Mouse (Mus musculus) neutrophil, adult 59 days (primary cell): ENCODE data around the gene Iffo2. TPM values are rescaled to one million over a fixed set of nuclear protein-coding genes. Genes with fewer than 3 reads are reported as not detected.

Source experiments
- total RNA-seq, 2 experiments: library from RNA; stranded (reverse); gene quantifications; 1 replicate in 1 of 2; 2 replicates in 1 of 2; pipeline ENCODE4 v1.2.4; 2023

Iffo2 gene
- total RNA-seq = 1 to 10 TPM; 2.3 TPM

GRCm38 (mm10) chr4:139530248-139530647 is at the start of gene Iffo2:
TSS of gene Iffo2 (plus strand) at chr4:139530548.

DNA sequence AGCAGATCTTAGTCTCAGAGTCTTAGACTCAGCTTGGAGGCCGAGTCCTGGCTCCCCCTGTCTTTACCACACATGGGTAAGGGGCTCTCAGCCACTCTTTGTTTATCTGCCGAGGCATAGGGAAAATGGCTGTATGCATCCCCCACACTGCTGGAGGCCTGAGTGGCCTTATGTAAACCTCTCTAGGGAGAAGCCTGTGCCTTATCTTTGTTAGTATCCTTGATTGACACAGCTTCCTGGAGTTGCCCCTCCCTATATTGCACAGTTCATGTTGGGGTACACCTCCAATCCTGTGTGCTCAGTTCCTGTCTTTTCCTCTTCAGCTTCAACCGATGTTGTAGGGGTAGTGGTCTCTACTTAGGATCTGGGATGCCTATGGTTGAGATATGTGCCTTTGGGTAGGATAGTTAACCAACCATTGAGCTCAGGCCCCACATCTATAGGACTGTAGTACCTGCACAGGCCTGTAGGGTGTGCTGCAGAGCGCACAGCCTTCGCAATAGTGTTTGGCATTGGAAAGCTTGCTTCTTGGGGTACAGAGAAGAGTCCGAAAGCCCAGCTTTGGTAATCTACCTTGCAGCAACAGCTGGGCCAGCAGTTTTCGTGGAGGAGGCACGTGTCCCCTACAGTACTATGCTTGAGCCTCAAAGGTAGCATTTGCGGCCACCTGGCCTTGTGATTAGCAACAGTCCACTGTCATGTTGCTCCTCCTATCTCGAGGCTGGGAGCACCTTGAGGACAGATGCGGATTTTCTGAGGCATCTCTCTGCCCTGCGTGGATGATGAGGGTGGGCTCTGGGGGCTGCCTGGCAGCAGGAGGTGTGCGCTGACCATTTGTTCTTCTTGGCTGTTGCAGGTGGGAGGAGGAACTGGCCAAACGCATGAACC is 72.3 kb downstream of the Iffo2 start, which contains the start of gene Gm21969:
Gene Gm21969 (plus strand): TSS at position 830 of the 888 bp plus-strand sequence.

GRCm38 (mm10) chr4:139622373-139623282 is 92.3 kb downstream of the Iffo2 start, which contains the start of gene Aldh4a1:
TSS of gene Aldh4a1 (plus strand) at chr4:139622866.

GRCm38 (mm10) chr4:139653238-139653637 is 122.9 kb downstream of the Iffo2 start, which contains the start of gene Tas1r2:
TSS of gene Tas1r2 (plus strand) at chr4:139653538.

Other genes starting within 250 kb of the Iffo2 start
- gene Pqlc2, start 219.8 kb upstream of the Iffo2 start, total RNA-seq = 1 to 10 TPM; 4.8 to 7.8 TPM
- 1 to 10 TPM; 3.5 to 5.9 TPM for gene Akr7a5, start 219.8 kb upstream of the Iffo2 start, total RNA-seq
- 10 to 100 TPM; 33.6 to 35.1 TPM for gene Mrto4, start 178.0 kb upstream of the Iffo2 start, total RNA-seq
- 10 to 100 TPM; 21.2 to 21.5 TPM for gene Emc1, start 178.0 kb upstream of the Iffo2 start, total RNA-seq
- 100 to 1,000 TPM; 147 to 151 TPM for gene Ubr4, start 177.9 kb upstream of the Iffo2 start, total RNA-seq
- not detected for gene Gm21969, start 72.6 kb downstream of the Iffo2 start, total RNA-seq
- gene Aldh4a1, start 92.3 kb downstream of the Iffo2 start, total RNA-seq = 10 to 100 TPM; 11.4 to 12.5 TPM
- not detected for gene Tas1r2, start 123.0 kb downstream of the Iffo2 start, total RNA-seq